Mouse (Mus musculus): ENCODE data around the gene Ltc4s.

The Ltc4s gene

GRCm38 (mm10) chr11:50201590-50201989, 36.8 kb downstream of the Ltc4s start:
- in situ Hi-C loops (cut with MboI, MseI): no loop called here

DNA sequence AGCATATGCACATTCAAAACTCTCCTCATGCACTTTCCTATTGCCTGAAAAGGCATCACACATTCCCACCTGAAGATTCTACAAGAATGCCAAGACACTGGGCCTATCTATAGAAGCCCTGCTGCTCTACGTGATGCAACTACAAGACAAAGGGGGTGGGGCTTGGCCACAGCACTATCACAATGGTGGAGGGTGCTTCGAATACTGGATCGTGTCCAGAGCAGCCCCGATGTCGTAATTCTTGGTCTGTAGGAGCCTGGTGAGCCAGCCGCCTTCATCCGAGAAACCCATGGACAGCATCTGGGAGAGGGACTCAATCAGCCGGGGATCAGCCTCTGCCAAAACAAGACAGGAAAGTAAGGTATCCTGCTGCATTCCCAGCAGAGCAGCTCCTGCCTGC, 37.8 kb downstream of the Ltc4s start:
- in situ Hi-C loops (cut with MboI, MseI): no loop called here

DNA sequence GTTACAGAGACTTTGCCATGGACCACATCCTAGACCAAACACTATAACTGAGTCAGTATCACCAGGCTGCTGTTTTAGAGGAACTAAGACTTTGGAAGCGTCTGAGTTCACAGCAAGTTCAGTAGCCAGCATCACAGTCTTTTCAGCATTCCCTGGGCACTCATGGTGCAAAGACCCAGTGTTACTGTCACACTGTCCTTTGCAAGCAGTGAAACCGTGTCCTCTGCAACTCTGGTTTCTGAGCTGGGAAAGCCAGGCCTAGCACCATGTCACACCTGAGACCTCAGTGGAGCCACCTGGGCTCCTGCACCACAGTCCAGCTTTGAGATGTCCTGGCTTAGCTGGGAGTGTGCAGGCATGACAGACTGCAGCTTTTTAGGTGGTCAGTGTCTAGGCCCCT, 39.5 kb downstream of the Ltc4s start:
- in situ Hi-C loops (cut with MboI, MseI): no loop called here

DNA sequence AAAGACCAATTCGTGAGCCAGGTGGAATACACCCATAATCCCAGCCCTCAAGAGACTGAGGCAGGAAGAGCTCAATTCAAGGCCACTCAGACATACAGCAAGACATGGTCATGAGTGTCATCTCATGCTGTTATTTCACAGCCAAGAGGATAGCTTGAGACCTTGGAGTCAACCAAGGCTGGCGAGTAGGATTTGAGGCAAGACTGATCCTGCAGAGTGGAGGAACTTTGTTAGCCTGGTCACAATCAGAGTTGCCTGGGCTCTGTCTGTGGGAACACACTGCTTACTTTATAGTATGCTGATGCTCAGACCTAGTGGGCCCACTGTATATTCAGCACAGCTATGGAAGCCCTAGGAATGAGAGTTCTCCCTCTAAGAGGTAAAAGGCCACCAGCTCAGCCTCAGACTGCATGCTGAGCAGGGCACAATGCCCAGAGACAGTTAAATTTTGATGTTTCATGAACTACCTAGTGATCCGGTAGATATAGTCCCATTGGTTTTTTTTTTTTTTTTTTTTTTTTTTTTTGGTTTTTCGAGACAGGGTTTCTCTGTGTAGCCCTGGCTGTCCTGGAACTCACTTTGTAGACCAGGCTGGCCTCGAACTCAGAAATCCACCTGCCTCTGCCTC, 40.1 kb downstream of the Ltc4s start:
- in situ Hi-C loops (cut with MboI, MseI): no loop called here

DNA sequence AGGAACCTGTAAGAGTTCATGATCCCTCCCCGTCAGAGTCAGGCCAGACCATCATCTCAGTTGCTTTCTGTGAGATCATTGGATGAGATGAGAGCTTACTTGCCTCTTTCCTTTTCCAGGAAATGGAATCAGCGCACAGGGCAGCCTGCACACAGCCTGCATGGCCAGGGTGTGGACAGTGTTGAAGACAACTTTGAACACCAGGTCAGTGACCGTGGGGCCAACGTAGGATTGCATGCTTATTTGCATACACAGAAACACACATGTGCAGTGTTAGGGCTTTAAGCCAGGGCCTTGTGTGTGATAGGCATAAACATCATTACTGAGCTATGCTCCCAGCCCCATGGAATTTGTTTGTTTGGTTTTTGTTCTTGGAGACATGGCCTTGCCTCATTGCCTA, 40.9 kb downstream of the Ltc4s start:
- in situ Hi-C loops (cut with MboI, MseI): no loop called here

DNA sequence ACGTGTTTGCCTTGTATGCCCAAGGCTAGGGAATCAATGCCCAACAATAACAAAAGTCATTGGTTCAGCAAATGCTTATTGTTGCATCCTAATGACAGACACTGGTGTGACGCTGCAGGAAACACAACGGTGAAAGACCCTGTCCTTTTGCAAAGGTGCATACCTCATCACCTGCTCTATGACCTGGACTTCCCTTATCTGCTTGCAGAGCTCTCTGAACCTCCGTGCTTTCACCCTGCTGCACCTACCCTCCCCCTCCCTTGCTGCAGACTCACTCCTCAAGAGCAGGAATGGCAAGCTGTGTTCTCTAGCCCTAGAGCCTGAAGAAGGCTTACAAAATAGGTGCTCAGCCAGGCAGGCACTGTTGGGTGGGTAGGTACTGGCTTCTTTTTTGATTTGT, 43.6 kb downstream of the Ltc4s start:
- in situ Hi-C loops (cut with MboI, MseI): no loop called here

DNA sequence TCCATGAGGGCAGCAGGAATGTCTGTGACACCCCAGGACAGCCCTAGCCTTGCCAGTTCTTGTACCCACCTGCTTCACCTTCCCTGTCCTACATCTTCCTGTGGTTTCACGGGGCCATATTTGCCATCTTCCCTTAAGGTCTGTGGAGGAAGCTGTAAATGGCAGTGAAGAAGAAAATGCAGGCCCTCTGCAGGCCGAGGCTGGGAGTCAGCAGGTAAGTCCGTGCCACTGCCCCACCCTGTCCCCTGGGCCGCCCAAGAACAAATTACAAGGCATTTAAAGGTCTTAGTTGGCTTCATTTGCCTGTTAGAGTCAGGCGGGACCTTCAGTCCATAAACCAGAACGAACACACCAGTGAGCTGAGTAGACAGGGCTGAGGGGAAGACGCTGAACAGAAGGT, 44.3 kb downstream of the Ltc4s start:
- in situ Hi-C loops (cut with MboI, MseI): no loop called here

DNA sequence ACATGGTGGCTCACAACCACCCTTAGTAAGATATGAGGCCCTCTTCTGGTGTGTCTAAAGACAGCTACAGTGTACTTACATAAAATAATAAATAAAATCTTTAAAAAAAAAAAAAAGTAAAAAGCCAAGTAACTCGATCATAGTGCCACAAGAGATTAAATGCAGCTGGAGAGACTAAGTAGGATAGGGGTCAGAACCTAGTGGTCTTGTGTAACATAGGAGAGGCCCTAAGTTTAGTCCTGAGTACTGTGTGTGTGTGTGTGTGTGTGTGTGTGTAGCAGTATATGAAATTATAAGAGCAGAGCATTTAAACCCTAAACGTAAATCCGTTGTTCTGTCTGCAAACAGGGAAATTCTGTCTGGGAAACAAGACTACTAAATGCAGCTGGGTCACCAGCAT, 46.1 kb downstream of the Ltc4s start:
- in situ Hi-C loops (cut with MboI, MseI): no loop called here

DNA sequence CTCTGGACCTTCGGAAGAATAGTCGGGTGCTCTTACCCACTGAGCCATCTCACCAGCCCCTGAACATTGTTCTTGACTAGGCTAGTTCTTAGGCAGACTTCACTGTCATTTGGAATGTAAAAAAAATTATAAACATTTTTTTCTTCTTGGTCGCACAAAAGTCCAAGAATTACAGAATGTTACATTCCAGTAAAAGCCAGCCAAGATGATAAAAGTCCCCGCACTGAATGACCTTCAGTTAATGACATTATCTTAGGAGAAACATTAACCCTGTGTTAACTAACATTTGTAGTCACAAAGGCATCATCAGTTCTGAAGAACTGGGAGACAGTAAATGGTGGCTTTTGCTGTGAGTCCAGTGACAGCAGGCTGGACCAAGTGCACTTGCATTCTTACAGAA, 48.1 kb downstream of the Ltc4s start:
- in situ Hi-C loops (cut with MboI, MseI): no loop called here

DNA sequence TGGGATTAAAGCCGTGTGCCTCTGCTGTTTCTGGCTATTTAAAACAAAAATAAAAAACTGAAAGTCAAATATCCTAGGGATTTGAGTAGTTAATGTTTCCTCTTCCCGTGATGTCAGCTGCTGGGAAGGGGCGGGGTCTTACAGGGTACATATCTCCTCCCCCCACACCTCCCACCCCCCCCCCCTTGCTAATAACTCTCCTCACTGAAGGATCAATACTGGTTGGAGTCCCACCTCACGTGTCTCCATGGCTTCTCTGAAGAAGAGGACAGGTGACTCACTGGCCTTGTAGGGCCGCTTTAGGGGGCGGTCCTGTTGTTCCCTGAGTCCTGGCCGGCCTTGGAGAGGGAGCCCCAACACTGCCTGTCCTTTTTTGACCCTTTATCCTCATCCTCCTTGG, 49.7 kb downstream of the Ltc4s start:
- in situ Hi-C loops (cut with MboI, MseI): no loop called here
